Mouse (Mus musculus) ES-E14 (cell line): ENCODE measurements around the gene Nsun2.

Source experiments
- CHD2 ChIP-seq: IDR thresholded peaks from 2 replicates; pipeline ENCODE4 v1.6.1; 2014; ENCODE audit warnings: mild to moderate bottlenecking, low read depth, low read length, inconsistent platforms
- MAFK ChIP-seq: IDR thresholded peaks from 2 replicates; pipeline ENCODE4 v1.6.1; 2014; ENCODE audit warnings: mild to moderate bottlenecking, low read depth, low read length, inconsistent platforms; ENCODE audit not compliant: insufficient read depth
- ZNF384 ChIP-seq: IDR thresholded peaks from 2 replicates; pipeline ENCODE4 v1.6.1; 2012; ENCODE audit warnings: low read depth, low read length, inconsistent platforms

DNA sequence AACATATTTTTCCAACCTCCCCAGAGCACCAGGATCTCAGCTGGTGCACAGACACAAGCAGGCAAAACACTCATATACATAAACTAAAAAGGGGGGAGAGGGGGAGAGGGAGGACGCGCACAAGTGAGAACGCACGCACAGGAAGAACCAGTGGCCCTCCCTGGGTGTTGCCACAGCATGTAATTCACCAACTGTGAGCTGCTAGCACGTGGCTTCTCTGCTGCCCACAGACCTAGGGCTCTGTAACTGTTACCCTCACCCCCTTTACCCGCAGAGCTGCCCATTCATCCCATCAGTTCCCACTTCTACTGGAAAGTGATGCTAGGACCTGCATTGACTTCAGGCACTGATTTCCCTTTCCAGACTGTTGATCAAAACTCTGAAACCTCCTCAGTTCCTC lies 14.4 kb upstream of the Nsun2 start:
- TF ChIP-seq ZNF384 = no peak
- no peak for TF ChIP-seq MAFK
- TF ChIP-seq CHD2 = no peak
